Mouse (Mus musculus): Measurements from ENCODE around the gene AC109138.7.
A peak's percentile ranks its signal among the peaks of the same experiment; 100 is the strongest.

DNA sequence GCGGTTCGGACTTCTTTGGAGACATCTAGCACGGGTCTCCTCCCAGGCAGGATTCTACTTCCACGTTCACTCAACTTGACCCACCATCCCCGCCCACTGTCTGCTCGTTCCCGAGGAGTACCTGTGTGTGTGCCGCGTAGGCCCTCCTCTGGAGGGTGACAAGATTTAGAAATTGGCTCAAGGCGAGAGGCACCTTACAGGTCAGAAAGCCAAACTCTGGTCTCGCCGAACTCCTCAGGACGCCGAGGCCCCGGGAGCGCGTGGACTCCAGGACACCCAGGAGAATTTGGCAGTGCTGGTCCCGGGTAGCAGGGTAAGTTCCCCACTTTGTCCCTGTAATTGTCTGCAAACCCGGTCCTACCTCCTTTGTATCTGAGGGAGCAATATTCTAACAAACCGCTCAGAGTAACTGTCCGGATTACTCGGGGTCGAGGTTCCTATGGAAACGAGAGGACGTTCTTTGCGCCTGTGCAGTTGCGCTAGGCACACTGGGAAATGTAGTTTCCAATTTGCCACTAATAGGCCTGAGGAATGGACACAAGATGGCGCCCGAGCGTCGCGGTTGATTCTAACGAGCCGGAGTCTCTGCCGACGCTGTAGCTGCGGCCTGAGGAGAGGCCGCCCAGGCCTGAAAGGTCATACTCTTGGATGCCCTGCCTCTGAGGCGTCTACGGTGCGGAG is 43.2 kb downstream of the AC109138.7 start:
- peak; percentile 47 for TF ChIP-seq POLR2A (IDR thresholded peaks at IDR 0.05; ENCODE audit: insufficient read length, low read depth)
- TF ChIP-seq USF1 (IDR thresholded peaks at IDR 0.05; ENCODE audit: low read depth) = no peak
- TF ChIP-seq TCF12 (IDR thresholded peaks at IDR 0.05; ENCODE audit: insufficient read depth, poor library complexity, severe bottlenecking) = no peak
- TF ChIP-seq MAX (IDR thresholded peaks at IDR 0.05; ENCODE audit: low read depth) = no peak
